Mouse (Mus musculus) kidney, embryonic 16.5 days (tissue): ENCODE data around the gene Ndst2. TPM values are rescaled to one million over a fixed set of nuclear protein-coding genes. Genes with fewer than 3 reads are reported as not detected.
A peak's percentile ranks its signal among the peaks of the same experiment; 100 is the strongest.

ENCODE experiments used
- ATAC-seq: fragments of 200-750 bp; cut with Nextera tagmentation; 2 replicates; pipeline ENCODE4 v1.8.0; 2017; ENCODE audit warnings: moderate TSS enrichment; ENCODE audit not compliant: low FRiP score, low TSS enrichment
- H3K27ac ChIP-seq: fragments of 300-500 bp; sonication (generic); 2 replicates; pipeline ENCODE4 v1.5.1; 2014; ENCODE audit warnings: low read length
- H3K27me3 ChIP-seq: fragments of 300-500 bp; sonication (generic); 2 replicates; pipeline ENCODE4 v1.6.1; 2014; ENCODE audit warnings: low read length, control low read depth, mixed read lengths; ENCODE audit not compliant: insufficient read depth
- H3K36me3 ChIP-seq: fragments of 300-500 bp; sonication (generic); 2 replicates; pipeline ENCODE4 v1.6.1; 2014; ENCODE audit warnings: low read length, control low read depth, mixed read lengths; ENCODE audit not compliant: insufficient read depth
- H3K4me1 ChIP-seq: fragments of 300-500 bp; sonication (generic); 2 replicates; pipeline ENCODE4 v1.6.1; 2014; ENCODE audit warnings: low read length, control low read depth, mixed read lengths; ENCODE audit not compliant: insufficient read depth
- H3K4me2 ChIP-seq: fragments of 300-500 bp; sonication (generic); replicated peaks from 2 replicates; pipeline ENCODE4 v1.6.1; 2014; ENCODE audit warnings: low read depth, low read length
- H3K4me3 ChIP-seq: fragments of 300-500 bp; sonication (generic); 2 replicates; pipeline ENCODE4 v1.5.1; 2014; ENCODE audit warnings: mild to moderate bottlenecking, low read length
- H3K9ac ChIP-seq: fragments of 300-500 bp; sonication (generic); replicated peaks from 2 replicates; pipeline ENCODE4 v1.6.1; 2014; ENCODE audit warnings: low read length
- H3K9me3 ChIP-seq: fragments of 300-500 bp; sonication (generic); 2 replicates; pipeline ENCODE4 v1.6.1; 2016; ENCODE audit warnings: low read length, control low read depth
- WGBS: fragments of 180-500 bp; shearing (Covaris S2); extraction: QIAGEN DNeasy Blood & Tissue Kit; methylation state at CpG from one replicate; pipeline ENCODE4 v1.1.7; 2014; 5-methylcytosine and 5-hydroxymethylcytosine counted together
- polyA plus RNA-seq: library from polyadenylated mRNA; unstranded; fragments of >200 nt; fragmentation: Nextera tagmentation; extraction: Ambion mirVana; gene quantifications from 2 replicates; pipeline ENCODE4 v1.2.1, GENCODE M21; 2015

Gene Ndst2
- polyA plus RNA-seq, 1 experiment from 2014 or later, result 31.6 TPM

DNA sequence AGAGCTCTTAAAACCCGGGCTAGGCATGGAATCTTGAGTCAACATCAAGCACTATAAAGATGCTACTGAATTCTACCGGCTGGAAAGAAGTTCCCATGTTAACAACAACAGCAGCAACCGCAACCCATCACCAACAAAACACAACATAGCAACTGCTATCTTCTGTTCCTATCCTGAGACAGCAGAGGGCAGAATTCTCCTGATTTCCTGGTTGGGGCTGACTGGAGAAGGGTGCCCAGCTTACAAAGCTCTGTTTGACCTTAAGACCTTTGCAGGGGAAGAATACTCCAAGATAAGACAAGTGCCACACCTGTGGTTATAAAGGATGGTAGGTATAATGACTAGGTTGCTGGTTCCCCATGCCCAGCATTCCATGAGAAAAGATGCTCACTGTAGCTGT, 12.6 kb upstream of the Ndst2 start:
- Histone ChIP-seq H3K4me1 (no peaks in the 10 kb centered on the region), H3K36me3 (peaks cover 14% of the 10 kb centered on the region), H3K9me3 (no peaks in the 10 kb centered on the region), H3K4me2 (no peak overlapping the region), H3K27ac (no peak overlapping the region), H3K4me3 (no peak overlapping the region), H3K27me3 (no peaks in the 10 kb centered on the region), H3K9ac (no peak overlapping the region)
- ATAC-seq, result no peak
- WGBS, result 83% methylated on average over 3 of the region's 3 CpGs

DNA sequence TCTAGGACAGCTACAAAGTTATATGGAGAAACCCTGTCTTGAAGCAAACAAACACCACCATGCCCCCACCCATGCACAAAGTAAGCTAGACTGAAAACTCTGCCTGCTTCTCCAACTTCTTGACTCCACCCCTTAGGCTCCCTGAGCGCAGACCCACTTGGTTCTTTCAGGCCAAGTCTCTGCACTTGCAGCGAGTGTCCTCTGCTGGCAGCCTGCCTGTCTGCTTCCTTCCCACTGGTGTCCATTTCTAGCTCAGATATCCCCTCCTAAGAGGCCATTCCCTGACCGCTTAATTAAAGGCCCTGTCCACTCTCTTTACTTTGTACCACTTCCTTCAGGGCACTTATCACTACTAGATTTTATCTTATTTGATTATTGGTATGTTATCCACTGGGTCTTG, 9.3 kb upstream of the Ndst2 start:
- Histone ChIP-seq H3K36me3 (peaks cover 26% of the 10 kb centered on the region), H3K4me2 (no peak overlapping the region), H3K27ac (no peak overlapping the region), H3K4me3 (no peak overlapping the region), H3K9ac (no peak overlapping the region), H3K9me3 (no peaks in the 10 kb centered on the region), H3K4me1 (no peaks in the 10 kb centered on the region), H3K27me3 (no peaks in the 10 kb centered on the region)
- 75% methylated on average over 3 of the region's 3 CpGs for WGBS
- no peak for ATAC-seq

DNA sequence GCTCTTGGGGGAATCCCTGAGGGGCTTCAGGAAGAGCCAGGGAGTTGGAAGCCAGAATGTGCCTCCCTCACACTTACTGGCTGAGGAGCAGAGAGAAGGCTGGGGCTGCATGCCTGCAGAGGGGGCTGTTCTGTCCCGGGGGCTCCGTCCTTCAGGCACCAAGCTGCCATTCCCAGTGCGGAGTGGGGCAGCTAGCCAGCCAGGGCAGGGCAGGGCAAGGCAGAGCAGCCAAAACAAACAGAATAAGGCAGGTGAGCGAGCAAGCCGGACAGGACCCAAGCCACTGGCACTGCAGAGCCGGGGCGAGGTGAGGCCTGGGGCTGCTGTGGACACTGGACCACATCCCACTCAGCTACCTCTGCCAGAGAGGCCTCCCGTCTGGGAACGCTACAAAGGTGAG, 6.9 kb upstream of the Ndst2 start:
- no peaks in the 10 kb centered on the region for H3K4me1 ChIP-seq
- no peak for ATAC-seq
- H3K9me3 ChIP-seq, result no peaks in the 10 kb centered on the region
- no peak overlapping the region for H3K9ac ChIP-seq
- WGBS, result 76% methylated on average over 9 of the region's 9 CpGs
- H3K27me3 ChIP-seq, result no peaks in the 10 kb centered on the region
- H3K27ac ChIP-seq, result no peak overlapping the region
- H3K36me3 ChIP-seq, result peaks cover 26% of the 10 kb centered on the region
- no peak overlapping the region for H3K4me2 ChIP-seq
- no peak overlapping the region for H3K4me3 ChIP-seq

DNA sequence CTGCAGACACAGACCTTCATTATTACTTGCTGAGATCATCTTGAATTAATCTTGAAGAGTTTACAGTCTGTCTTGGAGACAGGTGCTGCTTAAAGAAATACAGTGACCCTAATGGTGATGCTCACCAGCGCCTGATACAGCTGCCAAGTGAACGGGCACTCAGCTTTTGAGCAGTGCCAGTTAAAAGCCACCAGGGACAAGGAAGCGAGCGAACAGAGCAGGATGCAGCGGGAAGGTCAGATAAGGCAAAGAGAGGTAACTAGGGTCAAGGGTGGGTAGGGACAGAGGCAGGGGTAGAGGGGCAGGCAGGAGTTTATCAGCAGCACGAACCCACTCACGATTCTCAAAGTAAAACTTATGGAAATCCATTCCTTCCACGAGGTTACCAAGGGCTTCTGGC, 4.1 kb upstream of the Ndst2 start:
- no peak overlapping the region for H3K9ac ChIP-seq
- H3K27ac ChIP-seq, result no peak overlapping the region
- H3K9me3 ChIP-seq, result no peaks in the 10 kb centered on the region
- H3K27me3 ChIP-seq, result no peaks in the 10 kb centered on the region
- WGBS, result 88% methylated on average over 8 of the region's 8 CpGs
- no peak for ATAC-seq
- no peak overlapping the region for H3K4me2 ChIP-seq
- H3K36me3 ChIP-seq, result peaks cover 20% of the 10 kb centered on the region
- peaks cover 9% of the 10 kb centered on the region for H3K4me1 ChIP-seq
- H3K4me3 ChIP-seq, result no peak overlapping the region

DNA sequence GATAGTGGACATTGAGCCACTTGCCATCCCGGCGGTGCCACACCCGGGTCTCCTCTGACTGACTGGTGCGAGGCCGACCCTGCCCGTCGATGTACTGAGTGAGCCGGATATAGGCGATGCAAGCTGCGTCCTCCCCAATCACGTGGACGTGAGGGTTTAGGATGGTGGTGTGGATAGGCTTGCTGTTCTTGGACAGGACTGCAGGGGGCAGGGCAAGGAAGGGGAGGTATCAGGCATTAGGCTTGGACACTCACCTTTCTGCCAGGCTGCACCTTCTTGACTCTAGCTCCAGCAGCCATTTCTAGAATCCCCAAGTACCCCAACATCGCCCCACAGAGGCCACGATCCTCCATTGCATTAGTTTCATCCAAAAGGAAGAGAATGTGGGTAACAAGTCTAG, 2.9 kb upstream of the Ndst2 start:
- Histone ChIP-seq H3K4me3 (no peak overlapping the region), H3K4me2 (no peak overlapping the region), H3K4me1 (peaks cover 16% of the 10 kb centered on the region), H3K27ac (no peak overlapping the region), H3K27me3 (no peaks in the 10 kb centered on the region), H3K9ac (no peak overlapping the region), H3K9me3 (no peaks in the 10 kb centered on the region), H3K36me3 (peaks cover 17% of the 10 kb centered on the region)
- no peak for ATAC-seq
- 42% methylated on average over 14 of the region's 14 CpGs for WGBS

DNA sequence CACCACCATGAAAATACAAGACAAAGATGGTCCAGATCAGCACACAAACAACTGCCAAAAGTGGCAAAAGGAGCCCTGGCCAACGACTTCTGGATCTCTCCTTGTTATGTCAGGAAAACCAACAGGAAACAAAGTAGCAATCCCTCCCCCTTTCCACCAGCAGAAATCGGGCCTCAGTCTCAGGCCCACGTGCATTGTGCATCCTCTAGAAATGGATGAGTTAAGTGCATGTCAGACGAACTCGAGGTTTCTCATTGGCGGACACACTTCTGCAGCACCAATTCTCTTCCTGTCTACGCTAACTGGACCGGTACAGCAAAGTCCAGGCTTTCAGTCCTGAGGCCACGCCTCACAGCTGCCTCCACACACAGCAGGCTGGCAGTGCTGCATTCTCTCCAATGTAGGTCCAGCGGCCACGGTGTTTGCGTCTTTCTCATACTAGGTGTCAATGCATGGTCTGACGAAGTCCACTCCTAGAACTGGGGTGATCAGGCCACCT, 1.6 kb upstream of the Ndst2 start:
- 81% methylated on average over 13 of the region's 13 CpGs for WGBS
- Histone ChIP-seq H3K9me3 (no peaks in the 10 kb centered on the region), H3K27me3 (no peaks in the 10 kb centered on the region), H3K36me3 (peaks cover 17% of the 10 kb centered on the region), H3K4me2 (no peak overlapping the region), H3K9ac (no peak overlapping the region), H3K4me3 (no peak overlapping the region), H3K4me1 (peaks cover 22% of the 10 kb centered on the region), H3K27ac (0 out of 2 replicates have a peak overlapping the region, but pooled peaks have one; percentile 13)
- no peak for ATAC-seq

DNA sequence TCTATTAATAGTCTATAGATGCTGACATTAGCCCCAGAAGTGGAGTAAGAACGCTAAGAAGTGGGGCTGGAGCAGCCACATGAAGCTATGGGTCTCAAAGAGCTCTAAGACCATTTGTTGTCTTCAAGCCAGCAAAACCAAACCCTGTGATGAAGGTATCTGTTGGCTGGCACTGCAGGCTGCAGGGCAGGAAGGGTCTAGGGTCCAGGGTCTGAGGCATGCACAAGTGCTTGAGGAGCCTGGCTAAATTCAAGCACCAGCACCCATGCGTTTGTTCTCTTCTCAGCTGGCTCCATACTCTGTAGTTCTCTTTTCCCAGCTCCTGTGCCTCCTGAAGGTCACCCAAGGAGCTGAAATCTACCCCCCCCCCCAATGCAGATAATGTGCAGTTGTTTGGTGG, 690 bp upstream of the Ndst2 start:
- Histone ChIP-seq H3K4me3 (no peak overlapping the region), H3K4me1 (peaks cover 22% of the 10 kb centered on the region), H3K9ac (no peak overlapping the region), H3K27ac (peak overlapping the region; percentile 73), H3K27me3 (no peaks in the 10 kb centered on the region), H3K4me2 (peak overlapping the region; percentile 88; the same call in 1 of the 2 replicates), H3K36me3 (peaks cover 15% of the 10 kb centered on the region), H3K9me3 (no peaks in the 10 kb centered on the region)
- no peak for ATAC-seq
- 69% methylated on average over 2 of the region's 2 CpGs for WGBS

DNA sequence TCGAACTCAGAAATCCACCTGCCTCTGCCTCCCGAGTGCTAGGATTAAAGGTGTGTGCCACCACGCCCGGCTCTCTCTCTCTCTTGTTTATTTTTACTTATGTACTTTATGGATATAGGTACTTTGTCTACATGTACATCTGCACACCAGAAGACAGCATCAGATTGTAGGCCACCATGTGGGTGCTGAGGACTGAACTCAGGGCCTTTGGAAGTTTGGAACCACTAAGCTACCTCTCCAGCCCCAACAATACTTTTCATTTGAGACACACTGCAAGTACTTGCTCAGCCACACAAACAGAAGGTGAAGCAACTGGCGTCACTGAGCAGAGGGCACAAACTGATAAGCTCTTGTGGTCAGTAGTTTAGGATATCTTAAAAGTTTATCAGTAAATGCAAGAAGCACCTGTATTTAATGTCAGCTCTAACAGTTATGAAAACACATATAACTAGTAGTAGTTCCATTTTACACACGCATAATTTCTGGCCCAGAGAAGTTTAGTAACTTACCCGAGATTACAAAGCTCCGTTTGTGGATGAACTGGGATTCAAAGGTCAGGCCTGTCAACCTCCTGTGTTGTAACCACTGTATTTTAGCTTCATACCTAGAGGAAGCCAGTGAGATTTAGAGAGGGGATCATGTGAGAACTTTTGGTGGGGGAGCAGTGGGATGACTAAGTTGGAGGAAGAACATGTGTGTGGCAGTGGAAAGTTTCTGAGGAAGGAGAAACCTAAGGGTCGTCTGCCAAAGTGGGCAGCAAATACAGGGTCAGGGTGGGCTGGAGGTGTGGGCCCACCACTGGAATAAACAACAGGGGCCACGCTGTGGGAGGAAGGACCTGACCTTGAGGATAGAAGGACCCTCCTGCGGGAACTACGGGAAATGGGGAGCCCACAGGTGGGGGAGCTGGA, 1.1 kb downstream of the Ndst2 start:
- ATAC-seq, result no peak; the same call in 1 of the 2 replicates
- Histone ChIP-seq H3K36me3 (peaks cover 22% of the 10 kb centered on the region), H3K9ac (peak overlapping the region; percentile 96), H3K4me3 (peak overlapping the region; percentile 69), H3K27ac (peak overlapping the region; percentile 91; the same call in 1 of the 2 replicates), H3K4me1 (peaks cover 22% of the 10 kb centered on the region), H3K4me2 (peak overlapping the region; percentile 88), H3K27me3 (no peaks in the 10 kb centered on the region), H3K9me3 (no peaks in the 10 kb centered on the region)
- WGBS, result 47% methylated on average over 12 of the region's 12 CpGs

DNA sequence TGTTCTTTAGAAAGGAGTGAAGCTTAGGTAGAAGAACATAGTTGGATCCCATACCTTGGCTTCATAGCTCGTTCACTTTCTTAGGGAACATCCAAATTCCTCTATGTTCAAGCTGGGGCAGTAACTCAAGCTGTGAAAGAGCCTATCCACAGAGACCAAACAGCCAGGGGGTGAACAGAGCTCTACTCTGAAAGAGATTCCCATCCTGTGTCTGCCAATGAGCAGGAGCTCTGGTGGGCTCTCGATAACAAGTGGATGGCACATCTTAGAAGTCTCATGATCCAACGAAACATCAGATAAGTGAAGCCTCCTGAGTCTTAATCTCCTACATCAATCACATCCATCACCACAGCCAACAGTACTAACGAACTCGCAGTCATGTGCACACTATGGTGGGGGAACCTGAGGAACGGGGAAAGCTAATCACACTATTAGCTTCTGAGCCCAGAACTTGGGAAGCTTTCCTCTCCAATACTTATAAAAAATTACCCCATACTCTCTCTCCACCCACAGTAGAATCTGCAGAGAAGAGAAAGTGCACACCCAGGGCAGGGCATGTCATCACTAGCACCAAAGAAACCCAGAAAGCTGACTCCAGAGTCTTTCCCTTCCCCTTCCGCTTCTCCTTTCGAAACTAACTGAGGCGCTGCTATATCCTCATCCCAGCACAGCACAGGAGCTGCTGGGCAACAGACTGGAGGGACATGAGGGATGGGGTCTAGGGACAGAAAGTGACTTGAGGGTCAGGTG, 3.3 kb downstream of the Ndst2 start:
- no peak for ATAC-seq
- peaks cover 39% of the 10 kb centered on the region for H3K36me3 ChIP-seq
- no peak overlapping the region for H3K9ac ChIP-seq
- H3K4me2 ChIP-seq, result no peak overlapping the region
- H3K4me3 ChIP-seq, result no peak overlapping the region
- H3K27ac ChIP-seq, result no peak overlapping the region
- H3K4me1 ChIP-seq, result peaks cover 22% of the 10 kb centered on the region
- no peaks in the 10 kb centered on the region for H3K9me3 ChIP-seq
- H3K27me3 ChIP-seq, result no peaks in the 10 kb centered on the region
- 84% methylated on average over 9 of the region's 9 CpGs for WGBS
